Mouse (Mus musculus): ENCODE results near the gene Polr2i. TPM values are rescaled to one million over a fixed set of nuclear protein-coding genes. Genes with fewer than 3 reads are reported as not detected.

The Polr2i gene
- polyA plus RNA-seq, 1 experiment from 2014 or later = 163 TPM

DNA sequence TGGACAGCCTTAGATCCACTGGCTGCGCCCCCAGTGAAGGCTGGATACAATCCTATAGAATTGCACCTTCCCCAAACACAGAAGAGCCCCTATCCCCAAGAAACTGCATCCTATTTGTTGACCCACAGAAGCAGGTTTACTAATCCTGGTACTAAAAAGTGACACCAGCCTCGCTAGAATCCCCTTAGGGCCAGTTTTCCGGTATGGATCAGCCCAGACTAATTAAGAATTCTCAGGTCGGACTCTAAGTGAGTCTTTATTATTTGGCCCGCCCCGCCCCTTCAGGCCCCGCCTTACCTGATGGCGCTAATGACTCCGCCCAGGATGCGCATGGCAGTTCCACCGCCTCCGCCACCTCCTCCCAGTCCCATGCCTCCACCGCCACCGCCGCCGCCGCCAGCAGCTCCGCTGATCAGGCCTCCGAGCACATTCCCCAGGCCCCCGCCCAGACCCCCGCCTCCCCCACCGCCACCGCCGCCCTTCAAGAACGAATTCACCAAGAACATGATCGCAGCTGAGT is 38.1 kb upstream of the Polr2i start:
- ATAC-seq (ENCODE audit: low FRiP score) (peak; percentile 59), DNase-seq (ENCODE audit: low spot score, missing footprints) (peak; percentile 93)
- Histone ChIP-seq H3K36me3 (ENCODE audit: control insufficient read depth, insufficient read depth, low read length) (no peaks in the 10 kb centered on the region; the same call in 1 of the 2 replicates), H3K9me3 (ENCODE audit: control insufficient read depth, low read length) (no peaks in the 10 kb centered on the region), H3K4me3 (ENCODE audit: low read depth, low read length) (peak overlapping the region; percentile 64), H3K27me3 (ENCODE audit: control insufficient read depth, insufficient read depth, low read length) (no peaks in the 10 kb centered on the region), H3K27ac (ENCODE audit: low read depth, low read length) (peak overlapping the region; percentile 25; the same call in 1 of the 2 replicates), H3K4me2 (peak overlapping the region; percentile 85), H3K4me1 (ENCODE audit: control insufficient read depth, insufficient read depth, low read length) (peaks cover 14% of the 10 kb centered on the region), H3K9ac (ENCODE audit: low read length) (peak overlapping the region; percentile 69)
- WGBS = 1% methylated on average over 26 of the region's 26 CpGs

- H3K27me3 ChIP-seq (ENCODE audit: control insufficient read depth, insufficient read depth, low read length) = no peaks in the 10 kb centered on the region
- 0% methylated on average over 26 of the region's 26 CpGs for WGBS
- peak overlapping the region; percentile 85 for H3K4me2 ChIP-seq
- peaks cover 14% of the 10 kb centered on the region for H3K4me1 ChIP-seq (ENCODE audit: control insufficient read depth, insufficient read depth, low read length)
- no peaks in the 10 kb centered on the region; the same call in 1 of the 2 replicates for H3K36me3 ChIP-seq (ENCODE audit: control insufficient read depth, insufficient read depth, low read length)
- ATAC-seq (ENCODE audit: low FRiP score) = peak; percentile 35
- DNase-seq (ENCODE audit: low spot score, missing footprints) = peak; percentile 95
- no peaks in the 10 kb centered on the region for H3K9me3 ChIP-seq (ENCODE audit: control insufficient read depth, low read length)
- H3K4me3 ChIP-seq (ENCODE audit: low read depth, low read length) = peak overlapping the region; percentile 64
- peak overlapping the region; percentile 69 for H3K9ac ChIP-seq (ENCODE audit: low read length)
- peak overlapping the region; percentile 25 for H3K27ac ChIP-seq (ENCODE audit: low read depth, low read length)
Observed at GRCm38 (mm10) chr7:30194101-30194831, 37.5 kb upstream of the Polr2i start.

DNA sequence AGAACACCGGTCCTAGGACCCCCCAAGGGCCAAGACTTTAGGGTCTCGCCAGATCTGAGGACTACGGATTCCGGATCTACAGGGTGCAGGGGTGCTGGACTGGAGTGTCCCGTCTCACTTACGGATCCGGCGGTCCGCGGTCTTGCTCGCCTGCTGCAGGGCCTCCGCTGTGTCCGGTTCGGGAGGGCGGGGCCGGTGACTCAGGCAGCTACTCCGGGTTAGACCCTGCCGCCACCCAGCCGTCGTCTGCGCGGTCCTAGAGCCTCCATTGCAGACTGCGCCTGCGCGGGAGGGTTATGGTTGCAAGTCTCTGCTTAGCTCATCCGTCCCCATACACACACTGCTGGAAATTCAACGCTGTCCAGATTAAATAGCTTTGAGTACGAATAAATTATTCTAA is 36.9 kb upstream of the Polr2i start:
- DNase-seq (ENCODE audit: low spot score, missing footprints) = peak; percentile 98
- Histone ChIP-seq H3K4me1 (ENCODE audit: control insufficient read depth, insufficient read depth, low read length) (peaks cover 14% of the 10 kb centered on the region), H3K9me3 (ENCODE audit: control insufficient read depth, low read length) (no peaks in the 10 kb centered on the region), H3K4me2 (peak overlapping the region; percentile 85), H3K27ac (ENCODE audit: low read depth, low read length) (peak overlapping the region; percentile 25), H3K4me3 (ENCODE audit: low read depth, low read length) (peak overlapping the region; percentile 64), H3K36me3 (ENCODE audit: control insufficient read depth, insufficient read depth, low read length) (no peaks in the 10 kb centered on the region; the same call in 1 of the 2 replicates), H3K27me3 (ENCODE audit: control insufficient read depth, insufficient read depth, low read length) (no peaks in the 10 kb centered on the region), H3K9ac (ENCODE audit: low read length) (peak overlapping the region; percentile 69)
- WGBS = 1% methylated on average over 28 of the region's 28 CpGs
- peak; percentile 89 for ATAC-seq (ENCODE audit: low FRiP score)

GRCm38 (mm10) chr7:30195461-30195860 is 36.3 kb upstream of the Polr2i start:
- Histone ChIP-seq H3K36me3 (ENCODE audit: control insufficient read depth, insufficient read depth, low read length) (no peaks in the 10 kb centered on the region; the same call in 1 of the 2 replicates), H3K4me1 (ENCODE audit: control insufficient read depth, insufficient read depth, low read length) (peaks cover 14% of the 10 kb centered on the region), H3K9ac (ENCODE audit: low read length) (peak overlapping the region; percentile 69; the same call in 1 of the 2 replicates), H3K9me3 (ENCODE audit: control insufficient read depth, low read length) (no peaks in the 10 kb centered on the region), H3K27ac (ENCODE audit: low read depth, low read length) (no peak overlapping the region), H3K27me3 (ENCODE audit: control insufficient read depth, insufficient read depth, low read length) (no peaks in the 10 kb centered on the region), H3K4me3 (ENCODE audit: low read depth, low read length) (peak overlapping the region; percentile 64; the same call in 1 of the 2 replicates), H3K4me2 (peak overlapping the region; percentile 85; the same call in 1 of the 2 replicates)
- DNase-seq (ENCODE audit: low spot score, missing footprints) (no peak), ATAC-seq (ENCODE audit: low FRiP score) (no peak)
- 80% methylated on average over 6 of the region's 6 CpGs for WGBS

DNA sequence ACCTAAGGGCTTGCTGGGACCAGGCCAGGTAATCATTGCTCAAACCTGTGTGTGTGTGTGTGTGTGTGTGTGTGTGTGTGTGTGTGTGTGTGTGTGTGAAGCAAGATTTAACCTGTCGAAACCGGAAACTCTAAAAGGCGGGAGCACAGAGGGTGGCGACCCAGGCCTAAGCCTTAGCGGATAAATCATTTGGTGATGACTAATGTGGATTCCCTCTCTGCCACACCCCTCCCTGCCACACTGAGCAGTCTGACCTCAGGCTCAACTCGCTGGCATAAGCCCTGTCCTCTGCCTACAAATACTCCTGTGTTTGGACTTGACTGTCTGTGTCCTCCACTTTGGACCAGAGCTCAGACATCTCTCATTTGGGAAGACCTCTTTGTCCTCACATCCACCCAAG is 35.6 kb upstream of the Polr2i start:
- Histone ChIP-seq H3K4me2 (no peak overlapping the region), H3K9ac (ENCODE audit: low read length) (no peak overlapping the region), H3K4me1 (ENCODE audit: control insufficient read depth, insufficient read depth, low read length) (peaks cover 14% of the 10 kb centered on the region), H3K4me3 (ENCODE audit: low read depth, low read length) (no peak overlapping the region), H3K9me3 (ENCODE audit: control insufficient read depth, low read length) (no peaks in the 10 kb centered on the region), H3K27ac (ENCODE audit: low read depth, low read length) (no peak overlapping the region), H3K36me3 (ENCODE audit: control insufficient read depth, insufficient read depth, low read length) (no peaks in the 10 kb centered on the region; the same call in 1 of the 2 replicates), H3K27me3 (ENCODE audit: control insufficient read depth, insufficient read depth, low read length) (no peaks in the 10 kb centered on the region)
- DNase-seq (ENCODE audit: low spot score, missing footprints) (no peak), ATAC-seq (ENCODE audit: low FRiP score) (no peak)
- WGBS = 81% methylated on average over 6 of the region's 6 CpGs

DNA sequence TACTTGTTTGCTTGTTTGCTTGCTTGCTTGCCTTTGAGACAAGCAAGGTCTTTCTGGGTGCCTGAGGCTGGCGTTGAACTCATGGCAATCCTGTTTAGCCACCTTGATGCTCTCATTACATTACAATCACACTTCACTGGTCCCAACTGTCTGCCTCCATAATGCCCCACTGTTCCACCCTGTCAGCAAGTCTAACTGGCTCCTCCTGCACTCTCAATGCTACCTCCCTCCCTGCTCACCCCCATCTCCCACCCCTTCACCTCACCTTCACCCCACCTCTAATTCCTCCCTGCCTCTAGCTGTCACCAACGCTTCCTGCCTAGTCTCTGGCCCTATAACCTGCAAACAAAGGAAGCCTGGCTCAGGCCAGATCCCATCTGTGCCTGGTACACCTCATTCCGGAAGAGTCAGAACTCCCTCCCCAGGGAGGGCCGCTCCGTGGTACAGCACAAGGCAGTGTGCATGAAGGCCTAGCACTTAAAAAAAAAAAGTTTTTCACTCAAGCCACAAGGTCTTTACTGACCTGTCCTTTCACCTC is 34.1 kb upstream of the Polr2i start:
- Histone ChIP-seq H3K27ac (ENCODE audit: low read depth, low read length) (no peak overlapping the region), H3K9me3 (ENCODE audit: control insufficient read depth, low read length) (no peaks in the 10 kb centered on the region), H3K4me3 (ENCODE audit: low read depth, low read length) (no peak overlapping the region), H3K36me3 (ENCODE audit: control insufficient read depth, insufficient read depth, low read length) (no peaks in the 10 kb centered on the region), H3K4me2 (no peak overlapping the region), H3K4me1 (ENCODE audit: control insufficient read depth, insufficient read depth, low read length) (peaks cover 13% of the 10 kb centered on the region), H3K27me3 (ENCODE audit: control insufficient read depth, insufficient read depth, low read length) (no peaks in the 10 kb centered on the region), H3K9ac (ENCODE audit: low read length) (no peak overlapping the region)
- ATAC-seq (ENCODE audit: low FRiP score) (no peak), DNase-seq (ENCODE audit: low spot score, missing footprints) (no peak)
- WGBS = 73% methylated on average over 5 of the region's 5 CpGs

DNA sequence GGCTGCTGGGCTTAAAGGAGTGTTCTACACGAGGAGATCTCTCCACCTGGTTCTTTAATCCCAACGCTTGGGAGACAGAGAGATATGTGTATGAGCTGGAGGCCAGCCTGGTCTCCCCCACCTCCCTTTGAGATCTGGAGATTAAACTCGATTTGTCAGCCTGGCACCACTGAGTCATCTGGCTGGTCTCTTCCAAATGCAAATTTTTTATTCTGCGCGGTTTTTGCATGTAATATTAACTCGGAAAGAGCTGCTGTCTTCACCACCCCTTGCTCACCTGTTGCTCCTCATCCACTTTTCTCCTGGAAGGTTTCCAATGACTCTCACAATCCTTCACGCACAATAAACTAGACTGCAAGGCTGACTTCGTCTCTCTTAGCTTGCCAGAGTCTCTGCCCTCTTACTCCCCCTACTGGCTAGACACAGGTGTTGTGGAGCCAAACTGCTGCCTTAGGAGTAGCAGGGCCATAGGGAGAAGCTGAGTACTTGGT is 33.2 kb upstream of the Polr2i start, which contains the start of gene Capns1:
Gene Capns1, minus strand, starts transcription at position 331 of the 491 bp plus-strand sequence.
- peaks cover 5% of the 10 kb centered on the region for H3K4me1 ChIP-seq (ENCODE audit: control insufficient read depth, insufficient read depth, low read length)
- DNase-seq (ENCODE audit: low spot score, missing footprints) (peak; percentile 89), ATAC-seq (ENCODE audit: low FRiP score) (no peak)
- H3K27me3 ChIP-seq (ENCODE audit: control insufficient read depth, insufficient read depth, low read length) = no peaks in the 10 kb centered on the region
- WGBS = 12% methylated on average over 8 of the region's 8 CpGs
- H3K27ac ChIP-seq (ENCODE audit: low read depth, low read length) = no peak within 1 kb of the TSS
- no peak within 1 kb of the TSS for H3K4me3 ChIP-seq (ENCODE audit: low read depth, low read length)
- no peaks in the 10 kb centered on the region for H3K9me3 ChIP-seq (ENCODE audit: control insufficient read depth, low read length)
- no peaks in the 10 kb centered on the region for H3K36me3 ChIP-seq (ENCODE audit: control insufficient read depth, insufficient read depth, low read length)
- H3K4me2 ChIP-seq = peak within 1 kb of the TSS; percentile 27; the same call in 1 of the 2 replicates
- no peak within 1 kb of the TSS; the same call in 1 of the 2 replicates for H3K9ac ChIP-seq (ENCODE audit: low read length)

DNA sequence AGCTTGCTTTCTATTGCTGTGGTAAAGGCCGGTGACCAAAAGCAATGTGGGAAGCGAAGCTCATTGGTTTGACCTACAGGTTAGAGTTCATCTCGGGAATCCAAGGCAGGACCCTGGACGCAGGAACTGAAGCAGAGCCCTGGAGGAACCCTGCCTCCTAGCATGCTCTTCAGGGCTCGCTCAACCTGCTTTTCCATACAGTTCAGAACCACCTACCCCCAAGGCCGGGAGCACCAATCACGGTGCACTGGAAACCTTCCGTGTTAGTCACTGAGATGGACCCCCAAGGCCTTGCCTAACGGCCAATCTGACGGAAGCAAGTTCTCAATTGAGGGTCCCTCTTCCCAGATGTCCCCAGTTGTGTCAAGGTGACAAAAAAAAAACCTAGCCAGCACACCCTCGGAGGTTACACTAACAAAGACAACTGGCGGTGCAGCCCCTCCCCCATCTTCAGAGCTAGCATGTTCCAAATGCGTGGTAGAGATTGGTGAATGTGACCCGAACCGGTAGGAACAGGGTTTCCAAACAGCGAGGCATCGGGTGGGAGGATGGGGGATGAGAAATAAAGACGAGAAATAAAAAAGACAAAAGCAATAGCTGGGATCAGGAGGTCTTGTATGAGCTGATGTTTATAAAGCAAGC is 32.1 kb upstream of the Polr2i start:
- no peaks in the 10 kb centered on the region for H3K27me3 ChIP-seq (ENCODE audit: control insufficient read depth, insufficient read depth, low read length)
- 81% methylated on average over 18 of the region's 18 CpGs for WGBS
- ATAC-seq (ENCODE audit: low FRiP score) (no peak), DNase-seq (ENCODE audit: low spot score, missing footprints) (no peak)
- no peaks in the 10 kb centered on the region for H3K9me3 ChIP-seq (ENCODE audit: control insufficient read depth, low read length)
- H3K27ac ChIP-seq (ENCODE audit: low read depth, low read length) = no peak overlapping the region
- no peak overlapping the region for H3K4me3 ChIP-seq (ENCODE audit: low read depth, low read length)
- H3K36me3 ChIP-seq (ENCODE audit: control insufficient read depth, insufficient read depth, low read length) = no peaks in the 10 kb centered on the region
- H3K4me1 ChIP-seq (ENCODE audit: control insufficient read depth, insufficient read depth, low read length) = peaks cover 7% of the 10 kb centered on the region
- no peak overlapping the region for H3K9ac ChIP-seq (ENCODE audit: low read length)
- no peak overlapping the region for H3K4me2 ChIP-seq
